In the genomic region with DNA sequence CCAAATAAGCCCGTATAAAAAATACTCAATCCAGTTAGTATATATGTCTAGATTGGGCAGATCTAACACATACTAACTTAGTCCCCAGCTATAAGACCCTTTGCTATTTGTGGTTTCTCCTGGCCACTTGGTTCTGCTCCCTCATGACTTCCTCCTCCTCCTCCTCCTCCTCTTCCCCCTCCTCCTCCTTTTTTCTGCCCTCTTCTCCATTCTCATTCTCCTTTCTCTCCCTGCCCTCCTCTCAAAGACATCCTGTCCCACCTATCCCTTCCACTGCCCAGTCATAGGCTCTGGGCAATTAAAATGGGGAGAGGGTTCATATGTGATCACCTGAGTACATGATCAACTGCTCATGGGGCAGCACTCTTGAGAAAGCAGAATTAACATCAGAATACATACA, we compare ENCODE assay signal across 19 mouse cellular contexts. TPM values are rescaled to one million over a fixed set of nuclear protein-coding genes. Genes with fewer than 3 reads are reported as not detected.
DNase-seq lines count a peak whose midpoint lies in the region; ATAC-seq and TF ChIP-seq lines count a peak whose summit lies in the region.
"Had no signal": no experiment of that assay in that cellular context is flagged by ENCODE, and none has a peak within 500 bp of the region (broad histone marks: within the 10 kb centered on the region; RNA-seq: fewer than 3 reads in every experiment).

No protein-coding gene starts in this region.

- H3K4me3 ChIP-seq in heart, embryonic 11.5 days (ENCODE audit: low read depth, low read length): no peak overlapping the region
- no peak overlapping the region for H3K4me3 ChIP-seq in intestine, embryonic 15.5 days (replicated peaks)
- no peak overlapping the region for H3K4me3 ChIP-seq in intestine, postnatal 0 days (ENCODE audit: low read depth, low read length)
- no peak overlapping the region for H3K4me3 ChIP-seq in midbrain, embryonic 11.5 days (ENCODE audit: low read depth, low read length)
- no peak overlapping the region for H3K4me3 ChIP-seq in midbrain, embryonic 13.5 days (replicated peaks)
- H3K4me3 ChIP-seq: gastrocnemius, adult 2 months; hindbrain, embryonic 13.5 days; limb, embryonic 10.5 days; liver, embryonic 13.5 days; midbrain, embryonic 10.5 days had no signal

- no peak overlapping the region for H3K9ac ChIP-seq in heart, embryonic 11.5 days (ENCODE audit: low read depth, low read length)
- H3K9ac ChIP-seq in intestine, embryonic 15.5 days: no peak overlapping the region
- no peak overlapping the region for H3K9ac ChIP-seq in intestine, postnatal 0 days (ENCODE audit: low read depth, low read length)
- H3K9ac ChIP-seq in midbrain, embryonic 11.5 days (ENCODE audit: low read length): no peak overlapping the region
- H3K9ac ChIP-seq in midbrain, embryonic 13.5 days (replicated peaks): no peak overlapping the region
- H3K9ac ChIP-seq: hindbrain, embryonic 13.5 days; liver, embryonic 13.5 days had no signal

- no peaks in the 10 kb centered on the region for H3K9me3 ChIP-seq in heart, embryonic 11.5 days (replicated peaks; ENCODE audit: control insufficient read depth, low read length)
- no peaks in the 10 kb centered on the region for H3K9me3 ChIP-seq in intestine, embryonic 15.5 days
- no peaks in the 10 kb centered on the region for H3K9me3 ChIP-seq in intestine, postnatal 0 days (ENCODE audit: control insufficient read depth)
- no peaks in the 10 kb centered on the region for H3K9me3 ChIP-seq in midbrain, embryonic 11.5 days (ENCODE audit: control insufficient read depth, low read length)
- H3K9me3 ChIP-seq in midbrain, embryonic 13.5 days: no peaks in the 10 kb centered on the region
- H3K9me3 ChIP-seq: hindbrain, embryonic 13.5 days; limb, embryonic 10.5 days; liver, embryonic 13.5 days; midbrain, embryonic 10.5 days had no signal

- 75% methylated on average over 1 of the region's 1 CpGs for WGBS in heart, embryonic 11.5 days (ENCODE audit: insufficient replicate concordance)
- 50% methylated on average over 1 of the region's 1 CpGs for WGBS in intestine, embryonic 15.5 days
- 28% methylated on average over 1 of the region's 1 CpGs for WGBS in intestine, postnatal 0 days
- 100% methylated on average over 1 of the region's 1 CpGs for WGBS in midbrain, embryonic 11.5 days
- WGBS in midbrain, embryonic 13.5 days: 100% methylated on average over 1 of the region's 1 CpGs

- no peak overlapping the region for H3K4me2 ChIP-seq in heart, embryonic 11.5 days
- no peak overlapping the region for H3K4me2 ChIP-seq in intestine, embryonic 15.5 days (replicated peaks)
- H3K4me2 ChIP-seq in intestine, postnatal 0 days (replicated peaks; ENCODE audit: low read depth): no peak overlapping the region
- no peak overlapping the region for H3K4me2 ChIP-seq in midbrain, embryonic 11.5 days
- H3K4me2 ChIP-seq in midbrain, embryonic 13.5 days (replicated peaks): no peak overlapping the region
- H3K4me2 ChIP-seq: hindbrain, embryonic 13.5 days; liver, embryonic 13.5 days had no signal

- ATAC-seq in heart, embryonic 11.5 days (replicated peaks; ENCODE audit: insufficient number of reproducible peaks, low FRiP score, low TSS enrichment): no peak
- ATAC-seq in intestine, embryonic 15.5 days: 0 out of 2 replicates have a peak, but pooled peaks have one; percentile 10
- no peak for ATAC-seq in intestine, postnatal 0 days
- no peak for ATAC-seq in midbrain, embryonic 11.5 days (ENCODE audit: low FRiP score)
- ATAC-seq in midbrain, embryonic 13.5 days: no peak
- 0 out of 2 replicates have a peak, but pooled peaks have one; percentile 4 for ATAC-seq in megakaryocyte progenitor cell, adult 5-6 weeks (replicated peaks; ENCODE audit: poor library complexity)
- no peak for ATAC-seq in erythroid progenitor cell, adult 5-6 weeks (replicated peaks; ENCODE audit: low FRiP score, poor library complexity, severe bottlenecking)

- intact Hi-C loops in heart, postnatal 10 days (cut with DNase I): no loop called here

- peak overlapping the region; percentile 41; the same call in 1 of the 2 replicates for H3K27ac ChIP-seq in heart, embryonic 11.5 days (ENCODE audit: low read depth, low read length)
- H3K27ac ChIP-seq in intestine, embryonic 15.5 days: no peak overlapping the region
- H3K27ac ChIP-seq in intestine, postnatal 0 days (ENCODE audit: low read depth, low read length): no peak overlapping the region
- no peak overlapping the region for H3K27ac ChIP-seq in midbrain, embryonic 11.5 days (ENCODE audit: low read depth, low read length)
- H3K27ac ChIP-seq in midbrain, embryonic 13.5 days: no peak overlapping the region
- H3K27ac ChIP-seq: gastrocnemius, adult 2 months; hindbrain, embryonic 13.5 days; limb, embryonic 10.5 days; midbrain, embryonic 10.5 days had no signal

- peaks cover 14% of the 10 kb centered on the region for H3K36me3 ChIP-seq in heart, embryonic 11.5 days (ENCODE audit: control insufficient read depth, insufficient read depth, low read length)
- H3K36me3 ChIP-seq in intestine, embryonic 15.5 days: peaks cover 8% of the 10 kb centered on the region
- H3K36me3 ChIP-seq in intestine, postnatal 0 days (ENCODE audit: control insufficient read depth, insufficient read depth): peaks cover 21% of the 10 kb centered on the region
- peaks cover 5% of the 10 kb centered on the region; the same call in 1 of the 2 replicates for H3K36me3 ChIP-seq in midbrain, embryonic 11.5 days (ENCODE audit: control insufficient read depth, insufficient read depth, low read length)
- peaks cover 29% of the 10 kb centered on the region for H3K36me3 ChIP-seq in midbrain, embryonic 13.5 days

- TF ChIP-seq CTCF in intestine, postnatal 0 days (IDR thresholded peaks at IDR 0.05; ENCODE audit: low read depth): no peak

- H3K27me3 ChIP-seq in heart, embryonic 11.5 days (ENCODE audit: control insufficient read depth, insufficient read depth, low read length): no peaks in the 10 kb centered on the region
- H3K27me3 ChIP-seq in intestine, embryonic 15.5 days (replicated peaks): no peaks in the 10 kb centered on the region
- no peaks in the 10 kb centered on the region for H3K27me3 ChIP-seq in intestine, postnatal 0 days (replicated peaks; ENCODE audit: control insufficient read depth, insufficient read depth, low read length)
- no peaks in the 10 kb centered on the region for H3K27me3 ChIP-seq in midbrain, embryonic 11.5 days (ENCODE audit: control insufficient read depth, insufficient read depth, low read length)
- H3K27me3 ChIP-seq in midbrain, embryonic 13.5 days: no peaks in the 10 kb centered on the region
- H3K27me3 ChIP-seq: hindbrain, embryonic 13.5 days; liver, embryonic 13.5 days had no signal

- DNase-seq in heart, postnatal 10 days: no peak
- DNase-seq in midbrain, embryonic 11.5 days (ENCODE audit: low spot score, missing footprints): peak; percentile 56
- DNase-seq: adrenal gland, postnatal 25 days; cerebellum, adult 2 months; cerebellum, postnatal 36 days; gastrocnemius, adult 2 months; kidney, adult 9 months; layer of hippocampus, adult 9-11 months; thymus, adult 18-20 months had no signal

- H3K4me1 ChIP-seq in heart, embryonic 11.5 days (ENCODE audit: control insufficient read depth, insufficient read depth, low read length): peaks cover 17% of the 10 kb centered on the region
- peaks cover 10% of the 10 kb centered on the region; the same call in 1 of the 2 replicates for H3K4me1 ChIP-seq in intestine, embryonic 15.5 days (replicated peaks)
- H3K4me1 ChIP-seq in intestine, postnatal 0 days (replicated peaks; ENCODE audit: control insufficient read depth, insufficient read depth, low read length): peaks cover 11% of the 10 kb centered on the region; the same call in 1 of the 2 replicates
- no peaks in the 10 kb centered on the region for H3K4me1 ChIP-seq in midbrain, embryonic 11.5 days (ENCODE audit: control insufficient read depth, insufficient read depth, low read length)
- no peaks in the 10 kb centered on the region for H3K4me1 ChIP-seq in midbrain, embryonic 13.5 days (replicated peaks)
- H3K4me1 ChIP-seq: hindbrain, embryonic 13.5 days; limb, embryonic 10.5 days; midbrain, embryonic 10.5 days had no signal

RNA-seq across cellular contexts. Expression of gene Snx4, which starts 10.9 kb away (rescaled TPM):
- 75.2 and 93.8 TPM in 2 replicates for polyA plus RNA-seq in heart, embryonic 11.5 days (2014; fragmentation: Nextera tagmentation; extraction: Ambion mirVana)
- 10 to 100 TPM; 48.7 to 49.1 TPM for total RNA-seq in heart, postnatal 10 days (2021)
- 80.2 and 82.5 TPM in 2 replicates for polyA plus RNA-seq in intestine, embryonic 15.5 days (2015; fragmentation: Nextera tagmentation; extraction: Ambion mirVana)
- polyA plus RNA-seq in intestine, postnatal 0 days (2015; fragmentation: Nextera tagmentation; extraction: Ambion mirVana): 103 and 105 TPM in 2 replicates
- 86.9 and 92.9 TPM in 2 replicates for polyA plus RNA-seq in midbrain, embryonic 11.5 days (2014; fragmentation: Nextera tagmentation; extraction: Ambion mirVana)
- polyA plus RNA-seq in midbrain, embryonic 13.5 days (2015; fragmentation: Nextera tagmentation; extraction: Ambion mirVana): 78.2 and 81.9 TPM in 2 replicates
- 71.2 TPM in 2 replicates for total RNA-seq in megakaryocyte progenitor cell, adult 5-6 weeks (2015)
- total RNA-seq in megakaryocyte progenitor cell, adult 5-6 weeks (2017): 76.7 and 86.1 TPM in 2 replicates
- 12.3 and 23.9 TPM in 2 replicates for total RNA-seq in erythroid progenitor cell, adult 5-6 weeks (2015; ENCODE audit: low replicate concordance)
- 7.0 and 14.0 TPM in 2 replicates for total RNA-seq in erythroid progenitor cell, adult 5-6 weeks (2017; ENCODE audit: low replicate concordance)

Comparison
In these comparisons a context has a peak if more than half of its experiments do, and no peak if none do; other contexts are left out.
1. ATAC-seq: peak in intestine, embryonic 15.5 days (single experiment) and megakaryocyte progenitor cell, adult 5-6 weeks (single experiment); none in heart, embryonic 11.5 days (single experiment), intestine, postnatal 0 days (single experiment), midbrain, embryonic 11.5 days (single experiment), midbrain, embryonic 13.5 days (single experiment) and erythroid progenitor cell, adult 5-6 weeks (single experiment).